Comparison of ENCODE assay signal across 12 mouse cellular contexts in the genomic region with DNA sequence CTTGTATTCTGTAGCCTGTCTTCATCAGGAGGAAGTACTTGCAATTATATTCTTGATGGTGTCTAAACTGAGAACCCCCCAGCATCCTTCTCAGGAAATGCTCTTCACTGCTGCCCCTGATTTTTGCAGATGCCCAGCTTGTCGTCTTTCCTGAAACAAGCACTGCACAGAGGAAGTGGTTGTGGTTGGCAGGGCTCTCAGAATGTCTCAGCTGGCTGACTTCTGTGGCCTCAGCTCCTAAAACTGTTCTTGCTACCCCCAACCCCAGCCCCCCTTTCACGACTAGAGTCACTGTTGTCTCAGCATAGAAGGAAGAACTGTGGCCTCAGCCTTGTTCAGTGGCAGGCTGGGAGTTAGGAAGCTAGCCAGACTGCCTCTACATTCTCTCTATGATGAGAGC. TPM values are rescaled to one million over a fixed set of nuclear protein-coding genes. Genes with fewer than 3 reads are reported as not detected.
DNase-seq lines count a peak whose midpoint lies in the region; ATAC-seq lines count a peak whose summit lies in the region.
"Had no signal": no experiment of that assay in that cellular context is flagged by ENCODE, and none has a peak within 500 bp of the region (broad histone marks: within the 10 kb centered on the region; RNA-seq: fewer than 3 reads in every experiment).

No protein-coding gene starts in this region.

- no peak overlapping the region for H3K9ac ChIP-seq in hindbrain, embryonic 11.5 days (ENCODE audit: low read depth, low read length)
- H3K9ac ChIP-seq: lung, embryonic 15.5 days; neural tube, embryonic 13.5 days had no signal

- no peak for ATAC-seq in hindbrain, embryonic 11.5 days (ENCODE audit: low FRiP score)

- DNase-seq in heart, adult 9 months (ENCODE audit: low spot score in 2 of 2) = peak; percentile 18 to 52
- DNase-seq in heart, postnatal 36 days = no peak
- peak; percentile 74 for DNase-seq in A20 (ENCODE audit: low read depth, low spot score)
- DNase-seq in brain, adult 2 months (ENCODE audit: low read depth, low spot score) = peak; percentile 57
- DNase-seq in spleen, adult 12 weeks (ENCODE audit: low spot score) = peak; percentile 12
- no peak for DNase-seq in cerebellum, postnatal 14 days
- DNase-seq in hindbrain, embryonic 11.5 days (ENCODE audit: low spot score) = no peak
- DNase-seq in adrenal gland, postnatal 25 days = no peak
- DNase-seq: cerebellum, adult 9-10 months; left cerebral cortex, postnatal 4 days had no signal

- WGBS in hindbrain, embryonic 11.5 days = 55% methylated on average over 2 of the region's 2 CpGs

- H3K36me3 ChIP-seq in hindbrain, embryonic 11.5 days (ENCODE audit: control insufficient read depth, insufficient read depth, low read length) = no peaks in the 10 kb centered on the region

- H3K4me3 ChIP-seq in hindbrain, embryonic 11.5 days (ENCODE audit: low read depth, low read length) = no peak overlapping the region
- H3K4me3 ChIP-seq: lung, embryonic 15.5 days; neural tube, embryonic 13.5 days had no signal

- no peaks in the 10 kb centered on the region for H3K4me1 ChIP-seq in hindbrain, embryonic 11.5 days (replicated peaks; ENCODE audit: control insufficient read depth, insufficient read depth, low read length)
- H3K4me1 ChIP-seq: lung, embryonic 15.5 days; neural tube, embryonic 13.5 days had no signal

- intact Hi-C loops in heart, postnatal 36 days (cut with DNase I) = no loop called here

- no peak overlapping the region for H3K27ac ChIP-seq in hindbrain, embryonic 11.5 days (ENCODE audit: low read depth, low read length)
- H3K27ac ChIP-seq: lung, embryonic 15.5 days; neural tube, embryonic 13.5 days had no signal

- no peaks in the 10 kb centered on the region for H3K27me3 ChIP-seq in hindbrain, embryonic 11.5 days (ENCODE audit: control insufficient read depth, insufficient read depth, low read length)
- H3K27me3 ChIP-seq: lung, embryonic 15.5 days; neural tube, embryonic 13.5 days had no signal

- no peaks in the 10 kb centered on the region for H3K9me3 ChIP-seq in hindbrain, embryonic 11.5 days (ENCODE audit: control insufficient read depth, low read length)
- H3K9me3 ChIP-seq: lung, embryonic 15.5 days; neural tube, embryonic 13.5 days had no signal

- H3K4me2 ChIP-seq in hindbrain, embryonic 11.5 days (replicated peaks; ENCODE audit: low read depth, low read length) = no peak overlapping the region
- H3K4me2 ChIP-seq: lung, embryonic 15.5 days; neural tube, embryonic 13.5 days had no signal

RNA-seq across cellular contexts. Expression of gene Smarca2, which starts 41.3 kb away (rescaled TPM):
- 10 to 100 TPM; 64.8 to 72.5 TPM for total RNA-seq in heart, postnatal 36 days (2021)
- 41.8 and 41.9 TPM in 2 replicates for polyA plus RNA-seq in hindbrain, embryonic 11.5 days (2014; fragmentation: Nextera tagmentation; extraction: Ambion mirVana)
- 85.6 and 105 TPM in 2 replicates for total RNA-seq in adrenal gland, postnatal 25 days (2021)

Comparison
In these comparisons a context has a peak if more than half of its experiments do, and no peak if none do; other contexts are left out.
1. DNase-seq: peak in heart, adult 9 months (2 of 2), A20 (single experiment), brain, adult 2 months (single experiment) and spleen, adult 12 weeks (single experiment); none in heart, postnatal 36 days (0 of 2), cerebellum, postnatal 14 days (0 of 2), hindbrain, embryonic 11.5 days (single experiment) and adrenal gland, postnatal 25 days (single experiment).